Mouse (Mus musculus) embryonic fibroblast, embryonic 13.5 days (primary cell): ENCODE data around the gene Marc2. TPM values are rescaled to one million over a fixed set of nuclear protein-coding genes. Genes with fewer than 3 reads are reported as not detected.

Experiments
- H3K27ac ChIP-seq: 2 replicates; pipeline ENCODE4 v1.5.1; 2012; ENCODE audit warnings: low read length, control low read depth, inconsistent platforms; ENCODE audit not compliant: insufficient read depth
- H3K4me1 ChIP-seq: 2 replicates; pipeline ENCODE4 v1.6.1; 2011; ENCODE audit warnings: low read length; ENCODE audit not compliant: control insufficient read depth, insufficient read depth
- H3K4me3 ChIP-seq: 2 replicates; pipeline ENCODE4 v1.5.1; 2011; ENCODE audit warnings: mild to moderate bottlenecking, control low read depth, low read length; ENCODE audit not compliant: insufficient read depth
- CTCF ChIP-seq: IDR thresholded peaks from 2 replicates; pipeline ENCODE4 v1.5.1; 2011; ENCODE audit warnings: mild to moderate bottlenecking, control low read depth, low read length, moderate library complexity, borderline replicate concordance; ENCODE audit not compliant: insufficient read depth
- POLR2A ChIP-seq: IDR thresholded peaks from 2 replicates; pipeline ENCODE4 v1.6.1; 2011; ENCODE audit warnings: low read depth, mild to moderate bottlenecking, control low read depth, low read length, moderate library complexity
- polyA plus RNA-seq: library from polyadenylated mRNA; stranded (reverse); fragments of >200 nt; gene quantifications from 2 replicates; pipeline ENCODE4 v1.2.4, GENCODE M21; 2011; ENCODE audit warnings: low read depth; ENCODE audit not compliant: missing spikeins, insufficient read length

The Marc2 gene
- polyA plus RNA-seq, 1 experiment, result 97.6 TPM

GRCm38 (mm10) chr1:184791109-184791508, 55.1 kb downstream of the Marc2 start:
- H3K27ac ChIP-seq, result no peak overlapping the region
- no peak overlapping the region for H3K4me3 ChIP-seq
- no peak for TF ChIP-seq POLR2A
- peak; percentile 17; the same call in 1 of the 2 replicates for TF ChIP-seq CTCF
- no peaks in the 10 kb centered on the region for H3K4me1 ChIP-seq

GRCm38 (mm10) chr1:184786376-184787151, 59.7 kb downstream of the Marc2 start:
- no peak overlapping the region for H3K27ac ChIP-seq
- no peak overlapping the region for H3K4me3 ChIP-seq
- H3K4me1 ChIP-seq, result no peaks in the 10 kb centered on the region; the same call in 1 of the 2 replicates
- TF ChIP-seq CTCF (no peak), POLR2A (no peak)

- Histone ChIP-seq H3K4me3 (no peak overlapping the region), H3K27ac (no peak overlapping the region), H3K4me1 (no peaks in the 10 kb centered on the region; the same call in 1 of the 2 replicates)
- TF ChIP-seq CTCF (no peak), POLR2A (no peak)
Measured at GRCm38 (mm10) chr1:184783641-184784040, 62.6 kb downstream of the Marc2 start.

- TF ChIP-seq POLR2A (no peak), CTCF (no peak)
- Histone ChIP-seq H3K27ac (peak overlapping the region; percentile 72; the same call in 1 of the 2 replicates), H3K4me1 (no peaks in the 10 kb centered on the region; the same call in 1 of the 2 replicates), H3K4me3 (no peak overlapping the region)
Measured at GRCm38 (mm10) chr1:184782161-184782513, 64.1 kb downstream of the Marc2 start.

GRCm38 (mm10) chr1:184781286-184782160, 64.7 kb downstream of the Marc2 start:
- no peaks in the 10 kb centered on the region; the same call in 1 of the 2 replicates for H3K4me1 ChIP-seq
- H3K4me3 ChIP-seq, result no peak overlapping the region
- TF ChIP-seq CTCF, result no peak
- H3K27ac ChIP-seq, result peak overlapping the region; percentile 72

GRCm38 (mm10) chr1:184778157-184778556, 68.1 kb downstream of the Marc2 start:
- TF ChIP-seq POLR2A, result no peak
- TF ChIP-seq CTCF, result no peak
- Histone ChIP-seq H3K4me1 (no peaks in the 10 kb centered on the region; the same call in 1 of the 2 replicates), H3K4me3 (no peak overlapping the region), H3K27ac (no peak overlapping the region)

- no peak for TF ChIP-seq CTCF
- TF ChIP-seq POLR2A, result no peak
- no peaks in the 10 kb centered on the region for H3K4me1 ChIP-seq
- no peak overlapping the region for H3K27ac ChIP-seq
- no peak overlapping the region for H3K4me3 ChIP-seq
Measured at GRCm38 (mm10) chr1:184777061-184777795, 69.0 kb downstream of the Marc2 start.

GRCm38 (mm10) chr1:184775289-184775688, 71.0 kb downstream of the Marc2 start:
- H3K4me1 ChIP-seq, result no peaks in the 10 kb centered on the region
- no peak overlapping the region for H3K4me3 ChIP-seq
- TF ChIP-seq POLR2A (no peak), CTCF (no peak)
- H3K27ac ChIP-seq, result no peak overlapping the region

- TF ChIP-seq POLR2A (no peak), CTCF (no peak)
- H3K4me3 ChIP-seq, result no peak overlapping the region
- H3K27ac ChIP-seq, result no peak overlapping the region
- no peaks in the 10 kb centered on the region for H3K4me1 ChIP-seq
Measured at GRCm38 (mm10) chr1:184771891-184772249, 74.4 kb downstream of the Marc2 start.
